Mouse (Mus musculus) kidney, postnatal 36 days (tissue): ENCODE measurements around the gene Arhgap40.

Experiments
- DNase-seq, 2 experiments: peaks; one replicate each; pipeline ENCODE4 v3.0.0; 2021 to 2022; ENCODE audit warnings: mixed read lengths in 2 of 2

Arhgap40 gene

DNA sequence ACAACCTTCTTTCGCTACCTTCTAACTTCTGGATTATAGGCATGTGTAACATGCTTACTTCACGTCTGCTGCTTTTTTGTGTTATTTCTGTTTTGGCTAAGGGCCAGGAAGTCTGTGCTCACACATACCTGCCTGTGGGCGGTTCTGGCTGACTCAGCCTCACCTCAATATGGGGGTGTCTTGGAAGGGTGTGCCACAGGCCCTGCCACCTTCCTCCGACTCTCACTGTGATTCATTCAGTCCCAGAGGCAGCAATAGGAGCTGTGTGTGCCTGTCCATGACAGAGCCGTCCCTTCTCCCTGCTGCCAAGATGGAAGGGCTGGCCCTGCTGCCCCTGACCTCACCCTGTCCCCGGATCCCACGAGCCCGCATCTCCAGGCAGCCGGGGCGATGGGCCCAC is at the start of gene Arhgap40:
TSS of gene Arhgap40 (plus strand) at position 269 of the 400 bp plus-strand sequence.
- no peak for DNase-seq

DNA sequence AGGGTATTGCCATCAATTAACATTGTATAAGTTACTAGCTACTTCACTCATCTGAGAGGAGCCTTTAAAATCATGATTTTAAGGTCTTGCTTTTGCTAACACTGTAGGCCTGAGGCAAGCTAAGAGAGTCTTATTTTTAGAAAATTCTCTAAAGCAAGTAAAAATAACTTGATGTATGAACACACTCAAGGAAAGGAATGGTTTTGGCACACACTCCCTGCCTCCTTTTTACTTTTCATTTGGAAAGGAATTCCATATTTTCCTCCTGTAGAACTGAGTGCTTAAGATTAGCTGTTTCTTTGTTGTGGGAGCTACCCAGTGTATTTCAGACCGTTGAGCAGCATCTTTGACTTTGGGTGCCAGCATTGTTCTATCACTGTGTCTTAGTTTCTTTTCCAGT is 38.4 kb upstream of the Arhgap40 start:
- DNase-seq = no peak

DNA sequence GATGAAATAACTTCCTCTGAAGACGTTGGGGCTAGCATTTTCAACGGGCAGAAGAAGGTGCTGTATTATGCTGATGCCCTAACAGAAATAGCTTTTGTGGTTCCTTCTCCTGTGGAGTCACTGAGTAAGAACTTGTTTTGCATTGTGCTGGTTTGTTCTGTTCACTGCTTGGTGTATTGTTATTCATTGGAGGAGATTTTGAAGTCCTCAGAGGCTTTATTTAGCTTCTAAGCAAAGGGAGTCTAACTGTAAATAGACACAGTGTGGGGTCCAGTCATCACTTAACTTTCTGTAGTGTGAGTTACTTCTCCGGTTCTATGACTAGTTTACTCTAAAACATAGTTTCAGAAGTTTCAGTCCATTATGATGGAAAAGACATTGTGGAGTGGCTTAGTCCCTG is 35.0 kb upstream of the Arhgap40 start:
- DNase-seq = no peak

DNA sequence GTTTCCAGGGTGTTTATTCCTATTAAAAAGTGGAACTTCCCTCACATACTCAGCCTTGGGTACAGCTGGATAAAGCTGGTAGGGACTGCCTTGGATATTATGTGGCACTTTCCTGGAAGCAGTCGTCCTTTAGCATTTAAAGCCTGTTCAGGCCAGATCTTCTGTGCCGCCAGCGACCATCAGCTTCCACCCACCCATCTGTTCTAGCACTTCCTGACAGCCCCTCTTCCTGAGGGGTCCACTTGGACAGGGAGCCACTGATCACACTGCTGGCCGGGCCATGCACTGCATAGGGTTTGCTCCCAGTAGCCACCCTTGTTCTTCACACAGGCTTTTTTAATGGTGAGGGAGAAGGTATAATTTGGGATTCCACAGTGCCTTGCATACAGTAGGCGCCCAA is 14.1 kb upstream of the Arhgap40 start:
- no peak for DNase-seq

DNA sequence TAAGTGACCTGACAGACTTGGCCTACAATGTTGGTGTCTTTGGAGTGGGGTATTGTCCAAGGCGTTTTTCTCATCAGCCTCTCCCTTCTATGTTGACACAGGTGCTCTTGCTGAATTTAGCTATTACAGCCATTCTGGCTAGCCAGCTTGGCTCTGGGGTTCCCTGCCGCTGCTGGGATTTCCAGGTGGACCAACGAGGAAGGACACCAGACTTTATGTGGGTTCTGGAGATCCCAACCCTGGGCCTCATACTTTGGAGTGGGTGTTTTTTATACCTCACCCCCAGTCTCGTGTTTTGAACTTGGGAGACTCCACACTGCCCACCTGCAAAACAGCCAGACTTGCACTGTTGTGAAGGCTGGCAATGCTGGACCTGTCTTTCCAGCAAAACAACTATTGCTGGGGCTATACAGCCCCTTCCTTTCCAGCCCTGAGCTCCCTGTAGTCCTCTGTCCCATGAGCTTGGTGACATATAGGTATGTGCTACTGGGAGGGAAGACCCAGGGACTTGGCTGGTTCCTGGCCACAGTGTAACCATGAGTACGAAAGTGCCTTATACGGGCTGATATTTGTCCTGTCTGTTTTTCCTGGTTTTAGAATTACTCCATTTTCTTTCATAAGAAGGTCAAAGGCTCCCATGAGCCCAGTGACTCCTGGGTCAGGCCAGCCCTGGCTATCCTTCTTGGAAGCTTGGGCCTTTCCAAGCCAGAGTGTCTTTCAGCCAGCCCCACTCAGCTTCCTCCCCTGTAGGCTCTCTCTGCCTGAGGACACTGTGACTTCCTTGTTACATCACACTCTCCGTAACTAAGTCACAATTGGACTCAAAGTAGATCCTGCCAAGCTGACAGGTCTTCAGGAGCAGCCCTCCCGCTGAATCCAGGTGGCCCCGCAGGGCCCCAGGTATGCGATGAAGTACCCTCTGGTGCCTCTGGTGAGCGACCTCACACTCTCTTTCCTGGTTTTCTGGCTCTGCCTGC is 10.5 kb upstream of the Arhgap40 start, which contains the start of gene Adig:
TSS of gene Adig (plus strand) at position 777 of the 977 bp plus-strand sequence.
- DNase-seq = no peak

DNA sequence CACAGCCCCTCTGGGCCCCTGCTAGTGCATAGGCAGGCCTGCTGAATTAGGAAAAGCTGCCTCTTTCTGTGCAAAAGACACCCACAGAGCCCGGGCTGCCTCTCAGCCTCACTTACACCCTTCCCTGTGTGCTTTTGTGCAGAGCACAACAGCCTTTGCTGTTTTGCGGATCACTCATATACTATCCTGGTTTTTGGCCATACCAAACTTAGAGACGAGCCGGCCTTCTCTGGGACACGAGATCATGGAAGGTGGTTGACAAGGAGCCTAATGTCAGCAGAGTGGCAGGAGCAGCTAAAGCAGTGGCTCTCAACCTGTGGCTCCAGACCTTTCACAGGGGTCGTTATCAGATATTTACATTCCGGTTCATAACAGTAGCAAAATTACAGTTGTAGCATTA is 9.4 kb upstream of the Arhgap40 start:
- DNase-seq = no peak

DNA sequence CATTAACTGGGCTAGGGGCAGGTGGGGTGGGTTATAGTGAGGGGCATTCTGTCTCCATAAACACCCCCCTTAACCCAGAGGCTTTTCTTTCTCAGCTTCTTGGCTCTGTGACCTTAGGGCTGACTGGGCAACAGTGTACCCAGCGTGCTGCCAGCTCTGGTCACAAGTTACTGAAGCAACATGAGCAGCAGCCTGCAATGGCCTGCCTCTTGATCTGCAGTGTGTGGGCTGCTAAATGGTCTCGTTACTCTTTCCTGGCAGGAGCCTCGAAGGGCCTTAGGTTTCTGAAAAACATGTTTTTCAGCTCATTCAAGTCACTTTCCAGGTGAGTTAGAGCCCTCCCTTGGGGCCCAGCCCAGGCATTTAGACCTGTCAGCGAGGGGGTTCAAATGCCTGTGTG is 8.9 kb upstream of the Arhgap40 start:
- DNase-seq = no peak

DNA sequence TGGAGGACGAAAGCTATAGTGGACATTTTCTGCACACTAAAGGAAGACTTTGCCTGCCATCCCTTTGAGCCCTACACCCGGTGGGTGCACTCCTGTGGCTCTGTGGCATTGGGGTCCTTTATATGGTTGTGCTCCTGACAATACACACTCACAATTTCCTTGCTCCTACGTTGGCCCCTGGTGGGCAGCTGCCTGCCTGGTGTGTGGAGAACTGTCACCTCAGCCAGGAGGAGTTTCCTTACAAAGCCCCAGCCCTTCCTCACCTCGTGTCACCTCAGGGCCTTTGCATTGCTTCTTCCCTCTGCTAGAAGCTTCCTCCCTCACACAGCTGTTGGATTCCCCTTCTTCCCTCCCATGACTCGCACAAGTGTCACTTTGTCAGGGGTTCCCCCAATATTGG is 6.1 kb upstream of the Arhgap40 start:
- DNase-seq = no peak

DNA sequence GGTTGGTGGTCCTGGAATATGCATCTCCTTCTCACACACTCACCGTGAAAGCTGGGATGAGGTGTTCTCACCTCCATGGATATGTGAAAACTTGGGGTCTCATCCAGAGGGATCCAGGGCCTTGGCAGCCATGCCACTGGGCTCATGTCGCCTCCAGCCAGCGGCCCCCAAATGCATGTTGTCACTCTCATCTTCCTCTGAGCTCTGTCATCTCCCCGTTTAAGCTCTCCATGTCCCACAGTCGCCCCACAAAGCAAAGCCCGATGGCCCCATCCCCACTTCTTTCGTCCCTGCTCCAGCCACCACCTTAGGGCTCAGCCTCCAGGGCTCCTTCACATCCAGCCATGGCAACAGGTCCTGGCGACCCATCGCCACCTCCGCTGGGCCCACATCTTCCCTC is 5.5 kb upstream of the Arhgap40 start:
- DNase-seq = no peak

DNA sequence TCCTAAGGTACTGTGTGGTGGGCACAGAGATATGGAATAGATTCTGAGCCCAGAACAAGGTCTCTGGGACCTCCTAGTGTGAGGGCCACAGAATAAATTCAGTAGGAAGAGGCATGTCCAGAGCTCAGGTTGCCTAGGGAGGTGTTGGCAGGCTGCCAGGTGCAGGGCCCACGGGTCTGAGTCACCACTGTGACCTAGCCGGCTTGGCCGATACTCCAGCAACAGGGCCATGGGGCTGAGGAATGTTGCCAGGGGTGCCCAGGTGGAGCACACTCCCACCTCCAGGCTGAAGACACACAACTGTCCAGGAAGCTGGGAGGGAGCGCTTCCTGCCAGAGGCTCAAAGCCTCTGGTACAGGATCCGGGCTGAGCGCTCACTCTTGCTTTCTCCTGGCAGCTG is 1.9 kb upstream of the Arhgap40 start:
- DNase-seq = peak; percentile 62 to 81

DNA sequence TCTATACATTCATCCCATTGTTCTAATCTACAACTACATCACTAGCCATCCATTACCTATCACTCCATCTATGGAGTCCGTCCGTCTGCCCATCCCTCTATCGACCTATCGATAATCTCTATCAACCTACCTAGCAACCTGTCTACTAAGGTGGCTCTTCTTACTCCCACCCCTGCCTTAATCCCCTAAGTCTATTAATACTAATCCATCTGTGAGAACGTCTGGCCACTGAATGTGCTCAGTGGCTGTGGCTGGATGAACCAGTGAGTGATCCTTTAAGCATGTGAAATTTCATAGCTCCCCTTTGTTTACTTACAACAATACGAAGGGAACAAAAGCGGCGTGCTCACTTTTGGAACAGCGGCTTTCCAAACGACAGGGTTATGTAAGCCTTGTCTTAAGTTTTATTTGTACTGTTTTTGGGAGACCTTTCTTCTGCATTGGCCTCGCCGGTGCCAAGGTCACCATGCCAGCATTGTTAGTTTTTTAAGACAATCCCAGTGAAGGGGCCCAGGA is 1.3 kb downstream of the Arhgap40 start:
- no peak for DNase-seq

DNA sequence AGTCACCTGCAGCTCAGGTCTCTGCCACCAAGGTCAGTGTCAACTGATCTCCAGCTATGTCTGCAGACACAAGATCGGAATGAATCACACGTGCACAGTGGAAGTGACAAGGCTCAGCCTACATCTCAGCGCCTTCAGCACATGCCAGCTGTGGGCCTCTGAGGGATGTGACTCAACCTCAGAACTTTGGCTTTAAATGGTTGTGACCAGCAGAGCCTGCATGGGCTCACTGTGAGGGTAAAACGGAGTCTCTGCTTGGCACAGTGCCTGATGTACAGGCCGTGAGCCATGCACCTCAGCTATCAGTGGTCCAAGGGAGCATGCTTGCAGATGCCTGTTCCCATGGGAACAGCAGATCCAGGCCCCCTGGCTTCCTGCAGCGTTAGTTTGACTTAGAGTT is 6.0 kb downstream of the Arhgap40 start:
- DNase-seq = no peak

DNA sequence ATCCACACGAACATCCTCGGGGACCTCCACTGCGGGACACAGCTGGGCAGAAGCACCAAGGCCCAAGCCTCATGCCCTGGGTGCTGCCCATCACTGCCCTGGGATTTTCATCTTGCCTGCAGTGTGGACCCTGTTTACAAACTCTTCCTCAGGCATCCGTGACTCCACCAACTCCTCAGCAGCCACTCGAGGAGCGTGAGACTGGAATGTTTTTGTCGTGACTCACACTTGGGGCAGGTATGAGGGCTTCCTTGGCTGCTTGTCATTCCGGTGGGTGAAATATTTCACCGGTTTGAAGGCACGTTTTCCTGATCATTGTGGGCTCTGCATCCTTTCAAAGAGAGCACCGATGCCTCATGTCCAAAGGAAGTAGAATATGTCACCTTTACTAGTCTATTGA is 6.5 kb downstream of the Arhgap40 start:
- DNase-seq = no peak

DNA sequence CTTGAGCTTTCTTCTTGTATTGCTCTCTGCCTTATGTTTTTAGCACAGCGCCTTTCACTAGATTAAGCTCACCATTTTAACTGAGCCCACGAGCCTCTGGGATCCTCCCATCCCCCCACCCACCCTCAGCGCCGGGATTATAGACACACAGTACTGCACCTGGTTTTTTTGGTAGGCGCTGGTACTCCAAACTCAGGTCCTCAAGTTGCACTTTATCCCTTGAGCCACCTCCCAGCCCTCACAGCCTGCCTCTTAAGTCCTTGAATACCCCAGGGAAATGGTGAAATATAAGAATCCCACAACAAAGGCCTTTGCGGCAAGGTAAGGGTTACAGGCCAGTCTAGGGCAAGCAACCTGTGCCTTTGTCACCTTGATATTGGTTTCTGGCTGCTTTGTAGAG is 7.2 kb downstream of the Arhgap40 start:
- DNase-seq = no peak

DNA sequence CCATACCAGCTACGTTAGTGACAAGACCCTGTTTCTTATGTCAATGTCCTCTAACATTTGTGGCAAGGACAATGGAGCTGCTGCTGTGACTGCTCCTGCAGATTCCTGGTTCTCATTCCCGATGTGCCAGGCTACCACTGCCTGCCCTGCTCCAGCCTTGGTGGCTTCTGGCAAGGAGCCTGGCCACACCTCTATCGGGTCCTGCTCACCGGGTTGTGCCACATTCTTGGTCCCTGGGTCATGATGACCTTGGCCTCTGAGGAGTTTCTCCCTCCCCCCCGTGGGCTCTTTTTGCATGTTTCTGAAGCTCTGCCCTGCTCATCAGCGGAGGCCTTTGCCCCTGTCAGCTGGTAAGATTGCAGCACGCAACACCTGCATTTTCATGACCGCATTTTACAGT is 10.5 kb downstream of the Arhgap40 start:
- DNase-seq = peak; percentile 69 to 79

DNA sequence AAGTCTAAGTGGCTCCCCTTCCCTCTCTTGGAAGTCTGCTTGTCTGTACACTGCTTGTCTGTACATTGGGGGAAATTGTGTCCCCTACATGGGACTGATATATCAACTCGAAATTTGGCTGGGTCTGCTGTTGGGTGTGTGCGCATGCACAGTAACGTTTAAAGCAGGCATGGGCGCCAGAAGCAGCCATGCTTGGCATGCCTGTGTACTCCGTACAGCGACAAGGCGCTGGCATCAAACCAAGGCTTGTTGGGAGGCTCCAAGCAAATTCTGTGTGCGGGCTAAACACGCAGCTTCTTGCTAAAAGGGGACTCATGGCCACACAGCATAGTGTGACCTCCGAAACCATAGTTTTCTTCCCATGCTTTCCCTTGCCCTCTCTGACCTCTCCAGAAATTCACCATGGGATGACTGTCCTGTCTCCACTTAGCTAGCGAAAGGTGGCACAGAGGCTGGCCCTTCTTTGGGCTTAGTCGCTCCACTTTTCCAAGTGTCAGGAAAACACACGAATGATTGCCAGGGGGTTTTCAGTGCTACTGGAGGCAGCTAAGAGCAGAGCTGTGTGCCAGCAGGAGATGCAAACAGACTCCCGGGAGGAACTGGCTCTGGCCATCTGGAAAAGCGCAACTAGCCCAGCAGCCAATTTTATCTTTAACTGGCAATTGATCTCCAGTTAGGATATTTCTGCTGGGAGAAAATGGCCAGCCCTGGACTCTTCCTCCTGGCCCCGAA is 11.7 kb downstream of the Arhgap40 start:
- peak; percentile 8 to 42 for DNase-seq

DNA sequence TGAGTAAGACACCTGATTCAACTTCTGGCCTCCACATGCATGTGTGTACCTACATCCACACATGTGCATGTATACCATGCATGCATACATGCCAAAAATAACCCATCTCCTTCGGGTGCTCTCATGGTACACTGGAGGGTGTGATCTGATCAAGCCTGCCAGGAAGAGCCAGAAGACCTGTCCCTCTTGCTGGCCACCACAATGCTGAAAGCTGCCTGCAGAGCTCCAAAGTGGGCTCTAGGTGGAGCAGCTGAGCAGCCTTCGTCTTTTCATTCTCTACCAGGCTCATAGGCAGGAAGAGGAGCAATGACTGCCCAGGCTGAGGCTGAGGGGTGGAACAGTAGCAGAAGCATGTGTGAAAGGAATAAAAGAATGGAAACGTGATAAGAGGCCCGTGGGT is 21.5 kb downstream of the Arhgap40 start:
- DNase-seq = peak; percentile 54 to 77

DNA sequence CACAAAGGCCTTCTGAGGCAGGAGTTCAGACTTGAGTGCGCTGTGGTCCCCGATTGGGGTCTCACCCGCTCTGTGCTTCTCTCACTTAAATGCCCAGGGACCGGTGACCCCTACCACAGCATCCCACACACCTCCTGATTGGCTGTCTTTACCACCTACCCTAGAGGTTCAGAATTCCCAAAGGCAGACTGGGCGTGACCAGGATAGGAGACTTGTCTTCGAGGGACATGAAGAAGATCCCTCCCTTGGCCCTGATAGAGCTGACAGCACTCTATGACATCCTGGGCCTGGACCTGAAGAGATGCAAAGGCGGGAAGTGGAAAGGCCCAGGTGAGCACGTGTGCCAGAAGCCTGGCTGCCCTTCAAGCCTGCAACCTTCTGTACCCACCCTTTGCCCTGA is 22.0 kb downstream of the Arhgap40 start:
- DNase-seq = no peak

DNA sequence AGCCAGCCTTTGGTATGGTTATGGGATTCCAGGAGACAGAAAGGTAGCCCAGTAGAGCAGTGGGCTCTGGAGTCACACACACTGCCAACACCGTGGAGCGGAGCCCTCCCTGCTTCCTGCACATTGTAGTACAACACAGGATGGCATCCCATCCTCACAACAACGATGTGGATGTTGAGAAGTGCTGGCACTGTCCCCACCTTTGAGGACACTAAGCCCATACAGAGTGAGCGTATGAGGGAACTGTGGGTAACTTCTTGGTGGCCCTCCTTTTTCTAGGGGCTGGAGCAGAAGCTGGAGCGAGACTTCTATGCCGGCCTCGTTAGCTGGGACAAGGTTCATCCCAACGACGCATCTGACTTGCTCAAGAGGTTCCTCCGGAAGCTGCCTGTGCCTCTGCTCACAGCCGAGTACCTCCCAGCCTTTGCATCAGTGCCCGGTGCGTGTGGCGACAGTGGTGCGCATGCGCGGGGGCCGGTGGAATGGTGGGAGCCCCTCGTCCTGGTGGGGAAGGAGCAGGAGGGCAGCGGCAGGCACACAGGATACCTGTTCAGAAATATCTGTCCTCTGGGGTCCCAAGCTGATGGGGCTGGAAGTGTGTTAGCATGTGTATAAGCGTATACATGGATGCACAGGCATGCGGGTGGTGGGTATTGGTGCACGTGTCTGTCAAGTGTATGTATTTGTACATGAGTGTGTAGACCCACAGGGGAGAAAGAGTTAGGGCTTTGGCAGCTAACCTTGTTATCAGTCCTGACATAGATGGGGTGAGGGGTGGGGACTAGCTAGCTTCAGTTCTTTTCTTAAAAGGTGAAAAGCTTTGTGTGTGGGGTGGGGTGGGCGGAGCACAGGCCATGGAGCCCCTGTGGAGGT is 27.1 kb downstream of the Arhgap40 start:
- no peak for DNase-seq

DNA sequence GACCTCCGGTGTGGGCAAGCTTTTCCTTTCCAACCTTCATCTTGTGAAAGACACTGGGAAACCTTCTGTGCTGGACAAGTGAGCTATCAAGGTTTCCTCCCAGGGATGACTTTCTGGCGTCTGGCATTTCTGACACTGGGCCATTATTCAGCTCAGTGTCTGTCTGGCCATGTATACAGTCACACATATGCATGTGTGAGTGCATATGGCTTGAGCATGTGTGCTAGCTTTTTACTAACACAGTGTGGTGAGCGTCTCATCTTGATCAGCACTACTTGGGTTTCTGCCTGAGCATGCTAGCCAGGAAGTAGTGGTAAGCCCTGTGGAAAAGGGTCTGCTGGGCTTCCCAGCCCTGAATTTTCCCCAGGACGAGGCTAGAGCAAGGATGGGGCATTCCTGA is 28.7 kb downstream of the Arhgap40 start:
- DNase-seq = no peak

DNA sequence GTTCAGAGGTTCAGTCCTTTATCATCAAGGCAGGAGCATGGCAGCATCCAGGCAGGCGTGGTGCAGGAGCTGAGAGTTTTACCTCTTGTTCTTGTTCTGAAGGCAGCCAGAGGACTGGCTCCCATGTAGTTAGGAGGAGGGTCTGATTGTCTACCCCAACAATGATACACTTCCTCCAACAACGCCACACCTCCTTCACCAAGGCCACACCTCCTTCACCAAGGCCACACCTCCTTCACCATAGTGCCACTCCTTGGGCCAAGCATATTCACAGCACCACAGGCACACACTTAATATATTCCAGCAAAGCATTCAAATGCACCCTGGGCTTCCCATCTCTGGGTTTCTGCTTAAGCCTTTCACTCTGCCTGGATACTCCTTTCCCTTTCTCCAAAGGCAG is 32.7 kb downstream of the Arhgap40 start:
- no peak for DNase-seq

DNA sequence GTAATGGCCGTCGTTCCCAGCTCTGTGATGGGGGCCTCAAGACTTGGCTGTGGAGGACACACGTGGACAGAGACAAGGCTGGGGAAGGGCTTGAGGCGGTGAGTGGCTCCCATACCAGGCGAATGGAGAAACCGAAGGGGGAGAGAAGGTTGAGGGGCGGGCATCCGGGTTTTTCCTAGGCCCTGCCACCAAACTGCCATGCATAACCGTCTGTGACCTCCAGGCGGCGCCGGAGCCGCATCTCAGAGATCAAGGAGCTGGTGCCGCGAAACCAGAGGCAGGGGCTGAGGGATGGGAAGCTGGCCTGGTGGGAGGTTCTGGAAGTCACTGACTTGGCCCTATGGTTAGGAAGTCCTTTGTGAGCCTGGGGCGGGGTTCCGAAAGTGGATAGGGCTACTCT is 34.2 kb downstream of the Arhgap40 start:
- DNase-seq = peak; percentile 65 to 88

DNA sequence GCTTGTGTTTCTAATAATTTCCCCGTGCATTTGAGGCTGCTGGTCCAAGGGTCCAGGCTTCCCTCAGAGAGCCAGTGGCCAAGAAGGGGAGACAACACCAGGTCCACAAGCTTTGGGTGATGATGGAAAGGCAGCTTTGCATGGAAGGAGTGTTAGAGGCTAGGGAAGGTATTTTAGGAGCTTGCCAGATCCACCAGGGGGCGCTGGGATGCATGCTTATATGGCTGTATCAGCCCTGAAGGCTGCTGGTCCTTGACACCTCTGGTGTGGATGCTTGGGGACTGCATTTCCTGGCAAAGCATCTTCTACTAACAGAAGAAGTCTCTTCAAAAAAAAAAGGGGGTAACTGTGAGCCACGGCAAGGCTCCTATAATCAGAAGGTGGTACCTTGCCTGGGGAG is 37.5 kb downstream of the Arhgap40 start:
- peak; percentile 77 to 95 for DNase-seq
